Mouse (Mus musculus): ENCODE data around the gene Gm14409. TPM values are rescaled to one million over a fixed set of nuclear protein-coding genes. Genes with fewer than 3 reads are reported as not detected.
"Not testable (repeated sequence)": the region's sequence is repeated elsewhere in the genome, so short reads cannot be mapped to it uniquely, and the experiment has no call there.

Gm14409 gene
- total and polyA plus RNA-seq, 3 experiments, result 5.1 to 13.8 (median 7.0) TPM

DNA sequence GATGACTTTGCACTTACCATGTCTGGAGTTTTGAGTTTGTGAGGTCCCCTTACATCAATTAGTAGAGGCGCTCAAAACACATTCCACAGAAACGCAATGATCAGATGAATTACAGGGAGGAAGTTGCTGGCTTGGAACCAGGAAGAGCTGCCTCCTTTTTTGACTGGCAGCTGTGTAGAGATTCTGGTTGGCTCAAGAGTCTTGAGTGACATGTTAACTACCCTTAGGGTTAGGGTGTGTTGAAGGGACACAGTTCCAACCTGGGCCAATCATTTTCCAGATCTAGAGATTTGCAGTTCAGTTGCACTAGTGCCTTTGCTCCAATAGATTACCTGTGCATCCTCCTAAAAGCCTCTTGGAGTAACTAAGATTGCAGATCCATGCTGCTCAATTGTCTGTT, 5.4 kb upstream of the Gm14409 start:
- H3K4me1 ChIP-seq (ENCODE audit: control insufficient read depth in 1 of 2, insufficient read depth in 2 of 2); dilution Hi-C loops (cut with MboI; ENCODE audit: extremely low pct_ligation_motif_present, extremely low pct_unique_long_range_greater_than_20kb, low sequenced_read_pairs); in situ Hi-C loops (cut with MboI; ENCODE audit: low pct_ligation_motif_present, low pct_unique_long_range_greater_than_20kb, low sequenced_read_pairs); H3K36me3 ChIP-seq (replicated peaks in 1 of 2; ENCODE audit: control insufficient read depth in 1 of 2, insufficient read depth in 1 of 2, low read length in 1 of 2); H3K9me3 ChIP-seq (replicated peaks; ENCODE audit: low read length); H3K27ac ChIP-seq (ENCODE audit: insufficient read depth, low read depth); H3K79me2 ChIP-seq (replicated peaks; ENCODE audit: control insufficient read depth, extremely low read depth, insufficient read depth, poor library complexity, severe bottlenecking); H3K27me3 ChIP-seq (replicated peaks): not testable (repeated sequence)
- Histone ChIP-seq H3K4me2 (ENCODE audit: insufficient read depth, low read depth, poor library complexity, severe bottlenecking) (peak overlapping the region; percentile 21; the same call in 1 of the 2 replicates), H3K4me3 (replicated peaks in 1 of 3; ENCODE audit: low read depth in 2 of 3, low read length in 2 of 3, poor library complexity in 1 of 3) (peak overlapping the region in 2 of 3 experiments; percentile 43 to 67), H3K9ac (ENCODE audit: insufficient read depth, low read depth) (peak overlapping the region; percentile 63)
- TF ChIP-seq ELF1 (IDR thresholded peaks at IDR 0.05; ENCODE audit: low read depth, low read length), result peak; percentile 73
- TF ChIP-seq HCFC1 (IDR thresholded peaks at IDR 0.05; ENCODE audit: low read depth, low read length), result peak; percentile 57
- TF ChIP-seq CHD2 (IDR thresholded peaks at IDR 0.05; ENCODE audit: low read length), result peak; percentile 78
- DNase-seq (ENCODE audit: extremely low read depth), result peak; percentile 69

- in situ Hi-C loops (cut with MboI; ENCODE audit: low pct_ligation_motif_present, low pct_unique_long_range_greater_than_20kb, low sequenced_read_pairs); dilution Hi-C loops (cut with MboI; ENCODE audit: extremely low pct_ligation_motif_present, extremely low pct_unique_long_range_greater_than_20kb, low sequenced_read_pairs); DNase-seq (ENCODE audit: extremely low read depth): not testable (repeated sequence)
Measured at GRCm38 (mm10) chr2:177247449-177247848, 19.4 kb downstream of the Gm14409 start.

DNA sequence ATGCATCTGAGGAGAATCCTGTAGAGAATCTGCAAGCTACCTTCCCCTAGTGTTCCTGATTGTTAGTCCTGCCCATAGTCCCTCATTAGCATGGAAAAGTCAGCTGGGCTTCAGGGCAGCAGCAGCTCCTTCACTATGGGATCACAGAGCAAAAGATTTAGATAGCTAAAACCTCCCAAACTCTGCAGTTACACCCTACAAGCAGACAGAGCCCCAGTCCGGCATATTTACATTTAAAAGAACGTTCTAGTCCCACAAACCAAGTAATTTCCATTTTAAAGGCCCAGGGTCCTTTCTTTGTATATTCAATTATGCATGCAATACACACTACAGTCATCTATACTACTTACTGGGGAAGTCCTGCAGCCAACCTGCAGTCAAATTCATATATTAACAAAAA, 36.4 kb downstream of the Gm14409 start:
- in situ Hi-C loops (cut with MboI; ENCODE audit: low pct_ligation_motif_present, low pct_unique_long_range_greater_than_20kb, low sequenced_read_pairs); H3K36me3 ChIP-seq (replicated peaks in 1 of 2; ENCODE audit: control insufficient read depth in 1 of 2, insufficient read depth in 1 of 2, low read length in 1 of 2); H3K4me3 ChIP-seq (replicated peaks in 1 of 3; ENCODE audit: low read depth in 2 of 3, low read length in 2 of 3, poor library complexity in 1 of 3); H3K9me3 ChIP-seq (replicated peaks; ENCODE audit: low read length); H3K4me2 ChIP-seq (ENCODE audit: insufficient read depth, low read depth, poor library complexity, severe bottlenecking); H3K9ac ChIP-seq (ENCODE audit: insufficient read depth, low read depth); dilution Hi-C loops (cut with MboI; ENCODE audit: extremely low pct_ligation_motif_present, extremely low pct_unique_long_range_greater_than_20kb, low sequenced_read_pairs); H3K27ac ChIP-seq (ENCODE audit: insufficient read depth, low read depth); H3K79me2 ChIP-seq (replicated peaks; ENCODE audit: control insufficient read depth, extremely low read depth, insufficient read depth, poor library complexity, severe bottlenecking); H3K4me1 ChIP-seq (ENCODE audit: control insufficient read depth in 1 of 2, insufficient read depth in 2 of 2); H3K27me3 ChIP-seq (replicated peaks): not testable (repeated sequence)
- peak; percentile 0 for DNase-seq (ENCODE audit: extremely low read depth)

More at GRCm38 (mm10) chr2:177247449-177247848, 19.4 kb downstream of the Gm14409 start:
- H3K36me3 ChIP-seq (replicated peaks in 1 of 2; ENCODE audit: control insufficient read depth in 1 of 2, insufficient read depth in 1 of 2, low read length in 1 of 2); H3K27ac ChIP-seq (ENCODE audit: insufficient read depth, low read depth); H3K4me1 ChIP-seq (ENCODE audit: control insufficient read depth in 1 of 2, insufficient read depth in 2 of 2); H3K4me2 ChIP-seq (ENCODE audit: insufficient read depth, low read depth, poor library complexity, severe bottlenecking); H3K79me2 ChIP-seq (replicated peaks; ENCODE audit: control insufficient read depth, extremely low read depth, insufficient read depth, poor library complexity, severe bottlenecking); H3K4me3 ChIP-seq (replicated peaks in 1 of 3; ENCODE audit: low read depth in 2 of 3, low read length in 2 of 3, poor library complexity in 1 of 3); H3K27me3 ChIP-seq (replicated peaks); H3K9me3 ChIP-seq (replicated peaks; ENCODE audit: low read length); H3K9ac ChIP-seq (ENCODE audit: insufficient read depth, low read depth): not testable (repeated sequence)

Other genes starting within 250 kb of the Gm14409 start
- gene Gm14401, start 192.7 kb downstream of the Gm14409 start, total RNA-seq (2012; rRNA removed), result 3.7 TPM in 2 replicates
- 4.4 and 5.7 TPM in 2 replicates for gene Gm14401, start 192.7 kb downstream of the Gm14409 start, total RNA-seq (2014; rRNA removed)
- gene Gm14401, start 192.7 kb downstream of the Gm14409 start, polyA plus RNA-seq (2012; ENCODE audit: insufficient read length, low read depth), result 1.4 and 1.6 TPM in 2 replicates
- 12.1 and 15.0 TPM in 2 replicates for gene Gm14410, start 60.6 kb downstream of the Gm14409 start, total RNA-seq (2012; rRNA removed)
- 27.9 and 35.2 TPM in 2 replicates for gene Gm14410, start 60.6 kb downstream of the Gm14409 start, total RNA-seq (2014; rRNA removed)
- gene Gm14410, start 60.6 kb downstream of the Gm14409 start, polyA plus RNA-seq (2012; ENCODE audit: insufficient read length, low read depth), result 11.1 TPM in 2 replicates
- gene Gm14412, start 57.3 kb upstream of the Gm14409 start, total RNA-seq (2012; rRNA removed), result 1.2 and 1.8 TPM in 2 replicates
- 2.9 and 3.8 TPM in 2 replicates for gene Gm14412, start 57.3 kb upstream of the Gm14409 start, total RNA-seq (2014; rRNA removed)
- gene Gm14412, start 57.3 kb upstream of the Gm14409 start, polyA plus RNA-seq (2012; ENCODE audit: insufficient read length, low read depth), result 2.9 and 4.4 TPM in 2 replicates
- 10.8 and 14.3 TPM in 2 replicates for gene Gm14418, start 131.3 kb upstream of the Gm14409 start, total RNA-seq (2012; rRNA removed)
- 27.3 and 33.6 TPM in 2 replicates for gene Gm14418, start 131.3 kb upstream of the Gm14409 start, total RNA-seq (2014; rRNA removed)
- 15.9 and 18.1 TPM in 2 replicates for gene Gm14418, start 131.3 kb upstream of the Gm14409 start, polyA plus RNA-seq (2012; ENCODE audit: insufficient read length, low read depth)
- gene Zfp970, start 197.7 kb upstream of the Gm14409 start, total RNA-seq (2012; rRNA removed), result 8.1 and 9.4 TPM in 2 replicates
- 15.7 and 19.6 TPM in 2 replicates for gene Zfp970, start 197.7 kb upstream of the Gm14409 start, total RNA-seq (2014; rRNA removed)
- gene Zfp970, start 197.7 kb upstream of the Gm14409 start, polyA plus RNA-seq (2012; ENCODE audit: insufficient read length, low read depth), result 16.7 and 19.7 TPM in 2 replicates
- 10.5 and 15.5 TPM in 2 replicates for gene Gm14403, start 231.2 kb upstream of the Gm14409 start, total RNA-seq (2012; rRNA removed)
- 19.9 and 21.3 TPM in 2 replicates for gene Gm14403, start 231.2 kb upstream of the Gm14409 start, total RNA-seq (2014; rRNA removed)
- gene Gm14403, start 231.2 kb upstream of the Gm14409 start, polyA plus RNA-seq (2012; ENCODE audit: insufficient read length, low read depth), result 5.1 and 7.5 TPM in 2 replicates

All from CH12.LX (cell line).